Mouse (Mus musculus) midbrain, postnatal 0 days (tissue): ENCODE measurements around the gene Dr1. TPM values are rescaled to one million over a fixed set of nuclear protein-coding genes. Genes with fewer than 3 reads are reported as not detected.
A peak's percentile ranks its signal among the peaks of the same experiment; 100 is the strongest.
"Not testable (repeated sequence)": the region's sequence is repeated elsewhere in the genome, so short reads cannot be mapped to it uniquely, and the experiment has no call there.

ENCODE experiments used
- ATAC-seq: fragments of 200-750 bp; cut with Nextera tagmentation; 2 replicates; pipeline ENCODE4 v1.8.0; 2017; ENCODE audit warnings: moderate number of reproducible peaks, mild to moderate bottlenecking, moderate TSS enrichment, moderate library complexity; ENCODE audit not compliant: low FRiP score
- DNase-seq: peaks from one replicate; pipeline ENCODE4 v3.0.0-alpha.2; 2015; ENCODE audit warnings: low spot score
- H3K27ac ChIP-seq: fragments of 300-500 bp; sonication (generic); 2 replicates; pipeline ENCODE4 v1.5.1; 2014; ENCODE audit warnings: low read depth, mild to moderate bottlenecking, low read length, mixed read lengths
- H3K27me3 ChIP-seq: fragments of 300-500 bp; sonication (generic); 2 replicates; pipeline ENCODE4 v1.6.1; 2014; ENCODE audit warnings: low read length, control low read depth, mixed read lengths; ENCODE audit not compliant: insufficient read depth
- H3K36me3 ChIP-seq: fragments of 300-500 bp; sonication (generic); 2 replicates; pipeline ENCODE4 v1.6.1; 2014; ENCODE audit warnings: low read length, control low read depth, mixed read lengths; ENCODE audit not compliant: insufficient read depth
- H3K4me1 ChIP-seq: fragments of 300-500 bp; sonication (generic); 2 replicates; pipeline ENCODE4 v1.6.1; 2014; ENCODE audit warnings: mild to moderate bottlenecking, control low read depth, antibody characterized with exemption, low read length, mixed read lengths; ENCODE audit not compliant: insufficient read depth
- H3K4me2 ChIP-seq: fragments of 300-500 bp; sonication (generic); 2 replicates; pipeline ENCODE4 v1.6.1; 2014; ENCODE audit warnings: low read depth, mild to moderate bottlenecking, low read length, mixed read lengths; ENCODE audit not compliant: poor library complexity, severe bottlenecking
- H3K4me3 ChIP-seq: fragments of 300-500 bp; sonication (generic); 2 replicates; pipeline ENCODE4 v1.5.1; 2014; ENCODE audit warnings: low read depth, mild to moderate bottlenecking, low read length, moderate library complexity
- H3K9ac ChIP-seq: fragments of 300-500 bp; sonication (generic); replicated peaks from 2 replicates; pipeline ENCODE4 v1.6.1; 2014; ENCODE audit warnings: mild to moderate bottlenecking, low read length, moderate library complexity, mixed read lengths; ENCODE audit not compliant: poor library complexity, severe bottlenecking
- H3K9me3 ChIP-seq: fragments of 300-500 bp; sonication (generic); 2 replicates; pipeline ENCODE4 v1.6.1; 2016; ENCODE audit warnings: low read length, control low read depth
- CTCF ChIP-seq: IDR thresholded peaks from 2 replicates; pipeline ENCODE4 v1.5.1; 2016; ENCODE audit warnings: antibody characterized with exemption, mild to moderate bottlenecking
- WGBS: fragments of 180-500 bp; shearing (Covaris S2); extraction: QIAGEN DNeasy Blood & Tissue Kit; methylation state at CpG from one replicate; pipeline ENCODE4 v1.1.7; 2014; 5-methylcytosine and 5-hydroxymethylcytosine counted together
- polyA plus RNA-seq: library from polyadenylated mRNA; unstranded; fragments of >200 nt; fragmentation: Nextera tagmentation; extraction: Ambion mirVana; gene quantifications from 2 replicates; pipeline ENCODE4 v1.2.1, GENCODE M21; 2015
- total RNA-seq: library from RNA; depleted of rRNA; stranded (reverse); fragments of >200 nt; gene quantifications from 2 replicates; pipeline ENCODE4 v1.2.3, GENCODE M21; 2014

Gene Dr1
- total and polyA plus RNA-seq, 2 experiments from 2014 or later, result 35.1 to 39.3 TPM

DNA sequence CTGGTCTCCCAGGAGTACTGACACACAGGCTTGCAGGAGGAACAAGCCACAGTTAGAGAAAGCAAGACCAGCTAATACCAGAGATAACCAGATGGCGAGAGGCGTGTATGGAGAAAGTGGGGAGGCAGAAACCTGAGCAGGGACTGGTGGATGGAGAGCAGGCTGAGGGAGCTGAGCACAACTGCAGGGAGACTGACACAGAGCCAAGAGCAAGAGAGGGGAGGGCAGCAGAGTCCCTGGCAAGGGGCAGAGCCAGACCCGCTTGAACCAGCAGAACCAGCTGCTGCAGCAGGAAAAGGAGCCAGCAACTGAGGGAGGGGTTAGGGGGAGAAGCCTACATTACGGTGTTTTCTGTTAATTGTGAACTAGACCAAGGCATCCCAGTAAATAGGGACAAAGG is 6.0 kb upstream of the Dr1 start:
- peak; percentile 65 for DNase-seq

DNA sequence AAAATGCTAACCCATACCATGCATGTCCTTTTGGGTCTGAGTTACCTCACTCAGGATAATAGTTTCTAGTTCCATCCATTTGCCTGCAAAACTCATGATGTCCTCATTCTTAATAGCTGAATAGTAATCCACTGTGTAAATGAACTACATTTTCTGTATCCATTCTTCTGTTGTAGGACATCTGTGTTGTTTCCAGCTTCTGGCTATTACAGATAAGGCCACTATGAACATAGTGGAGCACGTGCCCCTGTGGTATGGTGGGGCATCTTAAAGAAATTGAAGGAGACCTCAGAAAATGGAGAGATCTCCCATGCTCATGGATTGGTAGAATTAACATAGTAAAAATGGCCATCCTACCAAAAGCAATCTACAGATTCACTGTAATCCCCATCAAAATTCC is 4.9 kb upstream of the Dr1 start:
- H3K9ac ChIP-seq, H3K4me3 ChIP-seq, H3K9me3 ChIP-seq, DNase-seq, ATAC-seq, H3K4me2 ChIP-seq, H3K36me3 ChIP-seq, H3K4me1 ChIP-seq, H3K27me3 ChIP-seq, H3K27ac ChIP-seq: not testable (repeated sequence)
- WGBS, result 85% methylated on average over 1 of the region's 1 CpGs

More for the DNA sequence above, 6.0 kb upstream of the Dr1 start:
- no peak overlapping the region for H3K27ac ChIP-seq
- H3K4me2 ChIP-seq, result no peak overlapping the region
- peak; percentile 79 for ATAC-seq
- no peaks in the 10 kb centered on the region for H3K27me3 ChIP-seq
- no peaks in the 10 kb centered on the region for H3K4me1 ChIP-seq
- WGBS, result 45% methylated on average over 4 of the region's 4 CpGs
- H3K9me3 ChIP-seq, result no peaks in the 10 kb centered on the region
- H3K9ac ChIP-seq, result no peak overlapping the region
- TF ChIP-seq CTCF, result no peak
- H3K4me3 ChIP-seq, result no peak overlapping the region
- H3K36me3 ChIP-seq, result no peaks in the 10 kb centered on the region

DNA sequence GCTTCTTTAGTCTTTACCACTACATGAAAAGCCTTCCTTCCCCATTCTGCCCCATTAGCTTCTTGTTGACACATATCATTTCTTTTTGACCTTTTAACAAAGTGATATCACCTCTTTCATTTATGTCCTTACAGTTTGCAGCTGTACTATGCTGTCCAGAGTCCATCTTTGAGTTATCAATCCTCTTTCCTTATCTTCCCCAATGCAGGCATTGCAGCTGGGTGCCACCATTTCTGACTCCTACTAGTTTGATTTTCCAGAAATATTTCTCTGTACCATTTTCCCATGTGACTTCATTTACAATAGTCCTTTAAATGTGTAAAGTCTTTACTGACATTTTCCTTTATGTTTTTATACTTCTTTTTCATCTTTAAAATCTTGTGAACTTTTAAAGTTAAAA is 1.7 kb upstream of the Dr1 start:
- DNase-seq, result no peak
- no peak for ATAC-seq
- Histone ChIP-seq H3K27me3 (no peaks in the 10 kb centered on the region), H3K27ac (no peak overlapping the region), H3K9me3 (no peaks in the 10 kb centered on the region), H3K9ac (no peak overlapping the region), H3K4me3 (no peak overlapping the region), H3K36me3 (no peaks in the 10 kb centered on the region), H3K4me1 (peaks cover 9% of the 10 kb centered on the region; the same call in 1 of the 2 replicates), H3K4me2 (no peak overlapping the region)
- TF ChIP-seq CTCF, result no peak

DNA sequence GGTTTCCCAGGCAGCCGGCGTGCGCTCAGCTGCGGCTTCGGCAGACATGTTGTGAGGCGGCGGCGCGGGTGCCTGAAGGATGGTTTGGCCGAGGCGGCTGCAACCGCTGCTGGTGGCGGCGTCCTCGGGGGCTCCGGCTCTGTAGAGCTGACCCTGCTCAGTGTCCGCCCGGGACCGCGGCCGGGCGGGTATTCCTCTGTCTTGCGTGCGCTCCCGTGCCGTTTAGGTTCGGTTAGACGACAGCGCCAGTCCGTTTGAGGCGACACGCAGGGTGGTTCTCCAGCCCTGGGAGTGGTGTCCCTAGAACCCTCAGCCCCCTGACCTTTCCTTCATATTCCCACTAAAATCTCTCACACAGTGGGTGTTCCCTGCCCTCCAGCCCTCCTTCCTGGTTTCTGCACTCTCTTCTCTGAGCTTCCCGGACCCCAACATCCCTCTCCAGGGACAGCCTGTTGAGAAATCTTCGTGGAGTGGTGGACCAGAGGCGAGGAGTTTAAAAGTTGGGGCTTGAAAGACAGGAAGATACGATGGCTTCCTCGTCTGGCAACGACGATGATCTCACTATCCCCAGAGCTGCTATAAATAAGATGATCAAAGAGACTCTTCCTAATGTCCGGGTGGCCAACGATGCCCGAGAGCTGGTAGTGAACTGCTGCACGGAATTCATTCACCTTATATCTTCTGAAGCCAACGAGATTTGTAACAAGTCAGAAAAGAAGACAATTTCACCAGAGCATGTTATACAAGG is 540 bp downstream of the Dr1 start:
- H3K9ac ChIP-seq, result peak overlapping the region; percentile 91
- peak; percentile 12 for DNase-seq
- H3K27ac ChIP-seq, result peak overlapping the region; percentile 92
- WGBS, result under 1% methylated on average over 44 of the region's 44 CpGs
- no peaks in the 10 kb centered on the region for H3K27me3 ChIP-seq
- TF ChIP-seq CTCF, result no peak
- peak overlapping the region; percentile 94 for H3K4me3 ChIP-seq
- H3K36me3 ChIP-seq, result no peaks in the 10 kb centered on the region
- ATAC-seq, result peak; percentile 74
- no peaks in the 10 kb centered on the region for H3K9me3 ChIP-seq
- H3K4me1 ChIP-seq, result peaks cover 13% of the 10 kb centered on the region; the same call in 1 of the 2 replicates
- peak overlapping the region; percentile 92 for H3K4me2 ChIP-seq

DNA sequence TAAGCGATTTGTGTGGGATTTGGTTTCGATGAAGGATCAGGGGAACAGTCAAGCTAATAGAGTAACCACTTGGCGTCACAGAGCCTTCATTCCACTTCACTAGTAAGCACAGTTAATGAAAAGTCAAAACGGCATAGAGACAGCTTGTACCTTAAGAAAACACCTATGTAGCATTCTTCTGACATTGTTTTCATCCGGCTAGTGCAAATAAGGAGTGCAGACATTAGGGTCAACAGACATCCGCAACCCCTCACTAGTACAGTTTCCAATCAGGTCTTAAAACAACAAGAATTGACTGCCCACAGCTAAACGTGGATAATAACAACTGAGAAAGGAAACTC is 1.1 kb downstream of the Dr1 start:
- DNase-seq (no peak), ATAC-seq (no peak)
- Histone ChIP-seq H3K27ac (no peak overlapping the region), H3K9ac (peak overlapping the region; percentile 91), H3K36me3 (no peaks in the 10 kb centered on the region), H3K4me3 (peak overlapping the region; percentile 94), H3K4me1 (peaks cover 13% of the 10 kb centered on the region; the same call in 1 of the 2 replicates), H3K4me2 (peak overlapping the region; percentile 92), H3K27me3 (no peaks in the 10 kb centered on the region), H3K9me3 (no peaks in the 10 kb centered on the region)
- 17% methylated on average over 7 of the region's 7 CpGs for WGBS
- no peak for TF ChIP-seq CTCF

DNA sequence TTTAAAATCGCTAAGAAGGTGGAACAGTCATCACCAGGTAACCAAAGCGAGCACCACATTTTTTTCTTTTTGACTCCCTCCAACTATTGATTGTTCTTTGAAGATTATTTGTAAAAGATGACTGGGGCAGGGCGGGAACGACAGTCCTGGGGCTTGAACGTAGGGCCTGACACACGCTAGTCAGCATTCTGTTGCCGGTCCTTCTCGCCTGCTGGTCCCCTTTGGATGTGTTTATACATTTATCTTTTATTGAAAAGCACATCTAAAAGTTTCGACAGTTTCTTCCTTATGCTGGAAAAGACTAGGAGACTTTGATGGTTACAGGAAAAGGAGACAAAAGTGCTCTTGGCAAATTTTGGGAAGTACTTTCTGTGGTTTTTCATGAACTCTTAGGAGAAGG is 1.7 kb downstream of the Dr1 start:
- no peak for ATAC-seq
- H3K9me3 ChIP-seq, result no peaks in the 10 kb centered on the region
- H3K27ac ChIP-seq, result no peak overlapping the region
- no peak for TF ChIP-seq CTCF
- H3K4me3 ChIP-seq, result peak overlapping the region; percentile 94
- peak overlapping the region; percentile 92 for H3K4me2 ChIP-seq
- DNase-seq, result no peak
- peaks cover 13% of the 10 kb centered on the region; the same call in 1 of the 2 replicates for H3K4me1 ChIP-seq
- 45% methylated on average over 9 of the region's 9 CpGs for WGBS
- no peak overlapping the region; the same call in 1 of the 2 replicates for H3K9ac ChIP-seq
- H3K27me3 ChIP-seq, result no peaks in the 10 kb centered on the region
- no peaks in the 10 kb centered on the region for H3K36me3 ChIP-seq

DNA sequence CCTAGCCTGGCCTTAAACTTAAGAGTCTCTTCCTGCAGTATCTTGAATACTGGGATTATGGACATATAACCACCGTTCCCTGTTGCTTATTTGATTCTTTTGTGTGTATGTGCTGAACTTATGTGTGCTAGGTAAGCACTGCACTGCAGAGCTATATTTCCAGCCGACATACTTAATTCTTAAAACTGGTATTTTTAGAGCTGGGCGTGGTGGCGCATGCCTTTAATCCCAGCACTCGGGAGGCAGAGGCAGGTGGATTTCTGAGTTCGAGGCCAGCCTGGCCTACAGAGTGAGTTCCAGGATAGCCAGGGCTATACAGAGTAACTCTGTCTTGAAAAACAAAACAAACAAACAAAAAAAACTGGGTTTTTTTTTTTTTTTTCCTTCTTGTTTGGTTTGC is 2.6 kb downstream of the Dr1 start:
- not testable (repeated sequence) for H3K9ac ChIP-seq, DNase-seq, H3K36me3 ChIP-seq, H3K9me3 ChIP-seq, H3K27me3 ChIP-seq, ATAC-seq, H3K27ac ChIP-seq, H3K4me3 ChIP-seq
- 96% methylated on average over 6 of the region's 6 CpGs for WGBS
- peaks cover 13% of the 10 kb centered on the region; the same call in 1 of the 2 replicates for H3K4me1 ChIP-seq
- H3K4me2 ChIP-seq, result peak overlapping the region; percentile 92
